Mouse (Mus musculus) liver, adult 2 months (tissue): ENCODE data around the gene Slc25a26.

Experiments used
- CTCF ChIP-seq: fragments of 200-500 bp; IDR thresholded peaks from 2 replicates; pipeline ENCODE4 v1.5.1; 2011; ENCODE audit warnings: low read depth, low read length, control low read depth
- POLR2A ChIP-seq: fragments of 200-500 bp; IDR thresholded peaks from 2 replicates; pipeline ENCODE4 v1.6.1; 2011; ENCODE audit warnings: low read length, control low read depth; ENCODE audit not compliant: insufficient read depth; ENCODE audit errors: extremely low read depth

- TF ChIP-seq CTCF = no peak
- TF ChIP-seq POLR2A = no peak
These were observed 41.0 kb downstream of the Slc25a26 start for GRCm38 (mm10) chr6:94541133-94541532.
